Mouse (Mus musculus): ENCODE measurements around the gene Rsph14. TPM values are rescaled to one million over a fixed set of nuclear protein-coding genes. Genes with fewer than 3 reads are reported as not detected.

Rsph14 gene
- total RNA-seq, 2 experiments from 2014 or later: 0.68 to 0.87 TPM

DNA sequence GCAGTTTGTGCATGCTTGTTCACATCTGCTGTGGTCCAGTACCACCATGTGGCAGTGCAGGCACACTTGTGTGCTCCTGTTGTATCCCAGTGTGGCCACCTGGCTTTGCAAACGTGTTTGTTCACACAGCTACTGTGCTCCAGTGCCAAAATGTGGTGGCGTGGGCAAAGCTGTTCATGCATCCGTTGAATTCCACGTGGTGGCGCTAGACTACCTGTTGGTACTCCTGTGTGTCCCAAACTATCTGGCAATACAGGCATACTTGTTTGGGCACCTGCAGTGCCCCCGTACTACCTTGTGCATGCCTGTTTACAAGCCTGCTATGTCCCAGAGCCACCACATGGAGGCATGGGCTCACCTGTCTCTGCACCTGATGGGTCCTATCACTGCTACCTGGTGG is 97.4 kb downstream of the Rsph14 start:
- peak in 1 of 2 experiments; percentile 60 for DNase-seq (ENCODE audit: low spot score in 2 of 2)

DNA sequence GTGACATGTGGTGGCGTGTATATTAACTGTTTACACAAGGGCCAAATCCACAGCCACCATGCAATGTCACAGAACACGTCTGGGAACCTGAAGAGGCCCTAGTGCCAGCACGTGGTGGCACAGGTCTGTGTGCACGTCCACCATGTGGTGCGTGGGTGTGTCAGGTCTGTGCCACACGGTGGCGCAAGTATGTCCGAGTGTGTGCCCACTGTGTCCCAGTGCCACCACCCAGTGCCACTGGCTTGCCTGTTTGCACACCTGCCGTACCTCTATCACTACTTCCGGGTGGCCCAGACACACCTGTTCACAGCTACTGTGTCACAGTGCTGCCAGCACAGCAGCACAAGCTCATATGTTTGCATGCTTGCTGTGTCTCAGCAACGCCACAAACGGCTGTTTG is 97.9 kb downstream of the Rsph14 start:
- no peak for DNase-seq (ENCODE audit: low spot score in 2 of 2)

DNA sequence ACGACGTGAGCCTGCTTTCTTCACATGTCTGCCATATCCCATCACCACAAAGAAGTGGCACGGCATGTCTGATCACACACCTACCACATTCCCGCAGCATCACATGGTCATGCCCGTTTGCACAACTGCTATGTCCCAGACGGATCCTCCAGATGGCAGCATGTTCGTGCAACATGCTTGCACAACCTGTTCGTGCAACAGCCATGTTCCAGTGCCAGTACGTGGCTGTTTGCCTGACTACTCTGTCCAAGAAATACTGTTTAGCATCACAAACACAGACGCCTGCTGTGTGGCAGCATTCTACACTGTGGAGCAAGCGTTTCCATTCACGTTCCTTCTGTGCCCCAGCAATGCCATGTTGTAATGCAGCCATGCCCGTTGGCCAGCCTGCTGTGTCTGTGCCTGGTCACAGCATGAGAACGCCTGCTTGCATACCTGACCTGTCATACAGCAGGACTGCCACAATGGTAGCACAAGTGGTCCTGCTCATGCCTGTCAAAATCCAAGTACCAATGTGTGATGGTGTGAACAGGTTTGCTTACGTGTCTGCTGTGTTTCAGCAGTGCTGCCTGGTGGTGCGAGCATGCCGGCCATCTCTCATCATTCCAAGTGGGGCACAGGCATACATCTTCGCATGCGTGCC is 98.7 kb downstream of the Rsph14 start:
- DNase-seq (ENCODE audit: low spot score in 2 of 2): peak; percentile 30 to 63

DNA sequence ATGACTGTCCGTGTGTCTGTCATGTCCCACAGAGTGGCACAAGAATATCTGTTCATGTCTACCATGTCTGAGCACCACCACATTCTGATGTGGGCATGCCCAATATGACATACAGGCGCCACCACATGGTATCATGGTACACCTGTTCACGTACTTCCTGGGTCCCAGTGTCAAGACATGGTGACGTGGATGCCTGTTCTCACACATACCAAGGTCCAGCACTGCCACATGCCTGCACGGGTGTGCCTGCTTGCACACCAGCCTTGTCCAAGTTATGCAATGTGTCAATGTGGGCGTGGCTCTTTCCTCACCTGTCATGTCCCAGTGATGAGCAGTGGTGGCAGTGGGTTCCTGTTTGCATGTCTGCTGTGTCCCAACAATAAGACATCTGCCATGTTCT is 99.9 kb downstream of the Rsph14 start:
- no peak for DNase-seq (ENCODE audit: low spot score in 2 of 2)

DNA sequence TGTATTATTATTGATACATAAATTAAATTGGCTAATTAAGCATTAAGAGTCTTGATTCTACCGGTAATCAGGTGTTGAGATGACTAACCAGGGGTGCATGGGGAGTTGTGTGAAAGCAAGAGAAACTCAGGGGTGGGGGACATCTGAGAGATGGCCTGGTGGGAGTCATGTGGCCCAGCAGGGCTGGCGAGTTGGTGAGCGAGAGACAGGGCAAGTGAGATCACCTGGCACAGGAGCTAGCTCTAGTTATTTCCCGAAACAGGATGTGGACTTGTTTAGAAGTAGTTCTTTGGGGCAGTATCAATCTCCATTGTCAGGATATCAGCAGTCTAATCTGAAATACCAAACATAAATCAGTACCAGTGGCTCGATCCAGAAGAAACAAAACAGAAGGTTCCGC is 100.8 kb downstream of the Rsph14 start:
- no peak for DNase-seq (ENCODE audit: low spot score in 2 of 2)

DNA sequence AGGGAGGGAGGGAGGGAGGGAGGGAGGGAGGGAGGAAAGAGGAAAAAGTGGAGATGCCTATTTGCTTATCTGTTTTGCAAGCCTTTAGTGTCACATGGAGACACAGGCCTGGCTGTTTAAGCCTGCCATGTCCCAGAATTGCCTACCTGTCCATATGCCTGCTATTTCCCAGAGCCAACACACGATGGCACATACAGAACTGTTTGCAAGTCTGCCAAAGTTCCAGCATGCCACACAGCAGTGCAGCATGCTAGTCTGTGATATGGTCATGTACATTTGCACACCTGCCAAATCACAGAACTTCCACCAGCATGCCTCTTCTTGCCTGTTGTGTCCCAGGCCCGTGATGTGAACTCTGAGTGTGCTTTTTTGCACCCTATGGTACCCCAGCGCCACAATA is 101.8 kb downstream of the Rsph14 start:
- no peak for DNase-seq (ENCODE audit: low spot score in 2 of 2)

DNA sequence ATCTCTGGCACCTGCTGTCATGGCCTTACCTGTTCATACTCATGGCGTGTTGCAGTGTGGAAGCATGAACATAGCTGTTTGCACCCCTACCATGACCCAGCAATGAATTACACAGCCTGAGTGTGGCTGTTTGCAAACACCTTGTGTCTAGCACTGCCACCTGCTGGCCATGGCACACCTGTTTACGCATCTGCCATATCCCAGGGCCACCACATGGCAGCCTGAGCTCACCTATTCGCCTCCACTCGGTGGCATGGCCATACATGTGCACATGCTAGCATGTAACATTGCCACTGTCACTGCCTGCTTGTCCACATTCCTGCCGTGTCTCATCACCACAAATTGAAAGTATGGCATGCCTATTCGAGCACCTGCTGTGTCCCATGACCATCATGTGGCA is 102.8 kb downstream of the Rsph14 start:
- no peak for DNase-seq (ENCODE audit: low spot score in 2 of 2)

DNA sequence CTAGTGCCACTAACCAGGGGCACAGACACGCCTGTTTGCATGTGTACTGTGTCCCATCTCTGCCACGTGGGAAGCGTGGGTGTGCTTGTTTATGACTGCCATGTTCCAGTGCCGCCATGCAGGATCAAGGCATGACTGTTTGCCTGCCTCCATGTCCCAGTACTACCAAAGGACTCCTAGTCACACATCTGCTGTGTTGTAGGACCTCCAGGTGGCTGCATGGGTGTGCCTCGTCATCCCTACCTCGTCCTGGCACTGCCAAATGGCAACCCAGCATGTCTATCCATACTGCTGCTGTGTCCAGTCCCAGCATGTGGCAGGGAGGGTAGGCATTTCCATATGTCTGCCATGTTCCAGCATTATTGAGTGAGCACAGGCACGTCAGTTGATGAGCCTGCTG is 104.1 kb downstream of the Rsph14 start:
- no peak for DNase-seq (ENCODE audit: low spot score in 2 of 2)

DNA sequence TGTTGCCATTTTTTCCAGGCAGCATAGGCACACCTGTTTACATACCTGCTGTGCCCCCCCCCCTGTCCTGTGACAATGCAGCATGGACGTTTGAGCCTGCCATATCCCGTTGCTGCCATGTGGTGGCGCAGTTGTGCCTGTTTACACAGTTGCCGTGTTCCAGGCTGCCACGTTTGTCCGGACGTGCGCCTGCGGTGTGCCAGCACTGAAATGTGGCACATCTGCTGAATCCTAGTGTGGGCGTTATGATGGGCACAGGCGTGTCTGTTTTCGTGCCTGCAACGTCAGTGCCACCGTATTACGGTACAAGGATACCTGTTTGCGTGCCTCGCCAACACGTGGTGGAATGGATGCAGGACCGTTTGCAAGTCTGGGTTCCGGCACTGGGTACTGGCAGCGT is 107.1 kb downstream of the Rsph14 start:
- DNase-seq (ENCODE audit: low spot score in 2 of 2): peak; percentile 60 to 84

DNA sequence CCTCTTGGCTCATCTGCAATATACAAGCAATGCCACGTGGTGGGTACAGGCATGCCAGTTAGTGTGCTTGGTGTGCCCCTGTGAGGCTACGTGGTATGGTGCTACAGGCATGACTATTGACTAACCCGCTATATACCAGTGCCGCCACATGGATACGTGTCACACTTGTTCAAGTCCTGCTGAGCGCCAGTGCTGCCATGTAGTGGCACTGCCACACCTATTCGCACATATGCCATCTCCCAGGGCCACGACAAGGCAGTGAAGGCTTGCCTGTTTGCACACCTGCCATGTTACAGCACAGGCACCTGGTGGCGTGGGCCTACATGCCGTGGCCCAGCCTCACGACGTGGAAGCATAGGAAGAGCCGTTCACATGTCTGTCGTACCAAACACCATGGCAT is 108.1 kb downstream of the Rsph14 start:
- no peak for DNase-seq (ENCODE audit: low spot score in 2 of 2)

DNA sequence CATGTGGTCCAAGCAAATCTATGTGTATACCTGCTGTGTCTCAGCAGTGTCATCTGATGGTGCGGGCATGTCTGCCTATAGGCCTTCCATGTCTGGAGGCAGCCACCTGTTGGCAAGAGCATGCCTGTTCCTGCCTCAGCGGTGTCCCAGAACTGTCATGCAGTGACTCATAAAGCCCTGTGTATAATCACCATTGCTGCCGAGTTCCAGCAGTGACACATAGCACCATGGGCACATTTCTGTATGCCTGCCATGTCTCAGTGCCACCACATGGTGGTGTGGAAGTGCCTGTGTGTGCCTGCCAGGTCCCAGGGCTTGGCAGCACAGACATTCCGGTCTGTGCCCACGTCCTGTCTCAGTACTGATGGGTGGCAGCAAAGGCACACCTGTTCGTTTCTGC is 109.6 kb downstream of the Rsph14 start:
- DNase-seq (ENCODE audit: low spot score in 2 of 2): peak; percentile 66 to 84

DNA sequence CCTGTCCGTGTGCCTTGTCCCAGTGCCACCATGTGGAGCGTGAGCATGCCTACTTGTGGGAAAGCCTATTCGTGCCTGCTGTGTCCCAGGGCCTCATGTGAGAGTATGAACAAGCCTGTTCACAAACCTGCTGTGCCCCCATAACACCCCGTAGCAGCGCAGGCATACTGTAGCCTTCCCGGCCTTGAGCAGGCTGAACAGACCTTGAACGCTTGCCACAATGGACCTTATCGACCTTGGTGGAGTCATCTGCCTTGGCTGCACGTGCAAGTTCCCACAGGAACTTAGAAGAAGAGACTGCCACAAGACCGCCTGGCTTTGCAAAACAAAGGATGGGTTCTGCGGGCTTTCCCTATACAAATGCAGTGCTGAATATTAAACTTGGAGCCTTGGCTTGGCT is 110.8 kb downstream of the Rsph14 start:
- DNase-seq (ENCODE audit: low spot score in 2 of 2): no peak

DNA sequence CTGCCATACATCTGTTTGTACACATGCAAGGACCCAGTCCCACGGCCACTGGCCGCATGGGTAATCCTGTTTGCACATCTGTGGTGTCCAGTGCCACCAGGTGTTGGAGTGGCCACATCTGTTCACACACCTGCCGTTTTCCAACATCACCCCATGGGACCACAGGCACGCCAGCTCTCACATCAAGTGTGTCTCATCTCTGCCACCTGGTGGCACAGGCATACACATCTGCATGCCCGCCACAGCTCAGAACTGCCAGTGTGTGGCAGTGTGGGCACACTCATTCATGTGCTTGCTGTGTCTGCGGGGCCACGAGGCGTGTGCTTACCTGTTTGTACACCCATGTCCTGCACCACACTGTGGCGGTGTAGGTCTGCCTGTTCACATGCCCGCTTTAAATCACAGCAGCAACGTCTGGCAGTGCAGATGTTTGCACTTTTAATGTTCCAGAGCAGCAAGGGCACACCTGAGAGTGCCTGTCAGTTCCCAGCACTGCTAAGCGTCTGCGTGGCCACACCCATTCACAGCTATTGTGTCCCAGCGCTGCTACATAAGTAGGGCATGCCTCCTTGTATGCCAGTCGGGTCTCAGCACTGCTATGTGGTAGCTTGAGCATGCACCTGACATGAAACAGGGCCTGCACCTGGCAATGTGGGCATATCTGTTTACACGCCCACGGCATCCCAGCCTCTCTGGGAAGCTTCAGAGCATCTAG is 111.4 kb downstream of the Rsph14 start:
- DNase-seq (ENCODE audit: low spot score in 2 of 2): peak in 1 of 2 experiments; percentile 59

DNA sequence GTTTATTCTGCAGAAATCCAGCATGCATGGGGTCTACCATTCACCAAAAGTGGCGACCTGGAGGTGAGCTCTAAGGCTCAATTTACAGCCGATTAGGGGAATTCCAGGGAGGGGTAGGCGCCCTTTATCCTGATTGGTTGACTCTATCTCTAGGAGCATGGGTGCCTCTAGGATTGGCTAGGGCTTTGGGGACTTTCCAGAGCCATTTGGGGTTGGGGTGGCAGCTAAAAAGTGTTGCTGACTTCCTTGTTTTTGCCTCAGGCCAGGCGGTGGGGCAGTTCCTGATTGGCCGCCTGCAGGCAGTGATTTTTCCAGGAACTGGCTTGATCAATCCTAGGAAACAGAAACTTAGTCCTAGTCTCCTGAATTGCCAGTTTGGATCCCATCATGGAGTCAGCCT is 113.1 kb downstream of the Rsph14 start:
- no peak for DNase-seq (ENCODE audit: low spot score in 2 of 2)

DNA sequence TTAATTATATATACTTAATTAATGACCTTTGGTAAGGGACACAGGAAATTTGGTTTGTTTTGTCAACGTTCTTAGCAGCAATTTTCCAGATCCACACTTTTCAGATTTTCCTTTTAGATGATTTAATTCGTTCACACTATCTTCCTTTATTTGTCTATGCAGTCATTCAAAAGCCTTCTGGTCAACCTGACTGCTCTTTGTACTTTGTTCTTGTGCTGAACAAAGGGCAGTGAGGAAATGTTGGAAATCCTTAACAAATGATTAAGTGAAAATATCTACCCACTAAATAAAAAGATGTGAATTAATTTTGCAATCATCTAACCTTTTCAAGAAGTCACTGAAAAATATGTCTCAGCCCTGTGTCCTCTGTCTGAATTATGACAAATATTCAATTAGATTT is 124.0 kb downstream of the Rsph14 start:
- DNase-seq (ENCODE audit: low spot score in 2 of 2): no peak

Other genes with a start within 250 kb of the Rsph14 start
- gene Gnaz, start 65.4 kb downstream of the Rsph14 start, total RNA-seq (2021): 100 to 1,000 TPM; 104 to 111 TPM
- 10 to 100 TPM; 28.6 to 30.5 TPM for gene Rab36, start 4.5 kb upstream of the Rsph14 start, total RNA-seq (2021)
- gene Bcr, start 28.0 kb upstream of the Rsph14 start, total RNA-seq (2021): 100 to 1,000 TPM; 132 to 133 TPM
- 10 to 100 TPM; 44.1 to 44.8 TPM for gene Specc1l, start 179.5 kb upstream of the Rsph14 start, total RNA-seq (2021)